Mouse (Mus musculus): ENCODE measurements around the gene Bzw2.

Bzw2 gene

DNA sequence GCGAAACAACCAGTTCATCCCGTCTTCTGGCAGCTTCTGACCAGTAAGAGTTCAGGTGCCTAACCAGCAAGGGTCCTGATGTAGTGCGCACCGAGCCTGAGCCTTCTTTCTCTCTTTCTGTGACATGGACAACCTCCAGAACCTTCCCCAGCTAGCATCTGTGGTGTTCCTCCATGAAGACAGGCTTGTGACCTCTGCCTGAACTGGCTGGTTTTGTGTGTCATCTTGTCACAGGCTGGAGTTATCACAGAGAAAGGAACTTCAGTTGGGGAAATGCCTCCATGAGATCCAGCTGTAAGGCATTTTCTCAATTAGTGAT, 54.3 kb downstream of the Bzw2 start:
- H3K9me3 ChIP-seq (ENCODE audit: low read length), result peaks cover 50% of the 10 kb centered on the region
- no peaks in the 10 kb centered on the region for H3K27me3 ChIP-seq (ENCODE audit: insufficient read depth, low read length)
- TF ChIP-seq POU5F1 (IDR thresholded peaks at IDR 0.05; ENCODE audit: borderline replicate concordance, low read length) (no peak), NANOG (IDR thresholded peaks at IDR 0.05; ENCODE audit: borderline replicate concordance, low read length) (no peak), CTCF (conservative IDR thresholded peaks at IDR 0.05; ENCODE audit: low read length) (no peak)
- no peaks in the 10 kb centered on the region for H3K4me1 ChIP-seq (replicated peaks; ENCODE audit: low read depth, low read length)
- peaks cover 56% of the 10 kb centered on the region for H3K36me3 ChIP-seq (ENCODE audit: insufficient read depth, low read length)
- H3K4me3 ChIP-seq (replicated peaks; ENCODE audit: low read length), result no peak overlapping the region

DNA sequence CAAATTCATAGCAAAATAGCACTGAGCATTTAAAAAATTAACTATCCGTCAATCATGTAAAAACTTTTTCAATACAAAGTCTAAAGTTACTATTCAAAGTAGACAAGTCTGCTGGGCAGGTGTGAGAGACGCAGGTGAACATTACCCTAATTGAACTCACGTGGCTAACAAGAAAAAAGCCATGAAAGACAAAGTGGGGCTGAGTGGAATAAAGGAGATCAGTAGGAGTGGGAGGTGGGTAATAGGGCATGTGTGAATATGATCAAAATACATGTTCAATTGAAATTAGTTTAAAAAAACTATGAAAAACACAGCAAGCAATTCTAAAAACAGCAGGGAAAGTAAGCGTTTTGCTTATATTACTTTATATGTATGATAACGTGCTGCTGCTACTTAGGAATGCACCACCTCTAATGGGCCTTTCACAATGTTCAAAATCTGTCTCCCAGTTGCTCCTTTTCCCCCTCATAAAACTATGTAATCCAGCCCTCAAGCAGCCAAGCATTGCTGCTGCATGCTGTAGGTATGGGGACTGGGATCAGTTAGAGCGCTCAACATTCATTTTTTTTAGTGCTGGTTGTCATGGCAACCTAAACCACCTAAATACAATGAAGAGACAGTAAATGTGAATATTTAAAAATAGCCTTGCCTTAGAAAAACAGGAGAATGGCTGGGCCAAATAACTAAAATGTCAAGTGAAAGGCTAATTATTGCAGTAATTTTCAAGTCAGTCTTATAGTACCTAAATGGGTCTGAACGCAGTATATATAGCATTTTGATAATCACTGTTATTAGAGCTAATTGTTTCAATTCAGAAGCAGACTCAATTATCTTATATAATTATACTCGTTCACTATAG, 54.9 kb downstream of the Bzw2 start:
- Histone ChIP-seq H3K27me3 (ENCODE audit: insufficient read depth, low read length) (no peaks in the 10 kb centered on the region), H3K36me3 (ENCODE audit: insufficient read depth, low read length) (peaks cover 56% of the 10 kb centered on the region), H3K4me1 (replicated peaks; ENCODE audit: low read depth, low read length) (no peaks in the 10 kb centered on the region), H3K9me3 (ENCODE audit: low read length) (peaks cover 50% of the 10 kb centered on the region), H3K4me3 (replicated peaks; ENCODE audit: low read length) (no peak overlapping the region)
- TF ChIP-seq POU5F1 (IDR thresholded peaks at IDR 0.05; ENCODE audit: borderline replicate concordance, low read length) (no peak), CTCF (conservative IDR thresholded peaks at IDR 0.05; ENCODE audit: low read length) (no peak), NANOG (IDR thresholded peaks at IDR 0.05; ENCODE audit: borderline replicate concordance, low read length) (no peak)

DNA sequence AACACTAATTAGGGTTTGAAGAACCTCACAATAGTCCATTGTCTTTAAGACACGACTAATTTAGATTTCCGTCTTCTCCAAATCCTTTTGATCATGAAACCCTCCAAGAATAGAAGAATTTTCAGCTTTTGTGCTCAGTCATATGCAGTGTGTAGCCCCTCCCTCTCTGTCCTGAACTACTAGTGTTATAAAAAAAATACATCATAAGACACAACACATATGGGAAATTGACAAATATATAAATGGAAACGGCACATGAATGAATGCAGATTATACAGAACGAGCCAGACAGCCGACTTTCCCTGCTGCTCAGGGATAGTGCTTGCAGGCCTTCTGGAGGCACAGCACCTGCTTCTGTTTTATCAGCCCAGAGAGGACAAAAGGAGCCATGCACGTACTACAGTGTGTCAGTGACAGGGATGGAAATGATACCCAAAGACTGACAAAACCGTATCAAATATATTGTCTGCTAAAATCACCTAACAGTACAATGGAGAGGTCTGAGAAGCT, 62.5 kb downstream of the Bzw2 start:
- no peak for TF ChIP-seq POU5F1 (IDR thresholded peaks at IDR 0.05; ENCODE audit: borderline replicate concordance, low read length)
- H3K9me3 ChIP-seq (ENCODE audit: low read length), result peaks cover 16% of the 10 kb centered on the region
- H3K27me3 ChIP-seq (ENCODE audit: insufficient read depth, low read length), result no peaks in the 10 kb centered on the region
- H3K36me3 ChIP-seq (ENCODE audit: insufficient read depth, low read length), result peaks cover 78% of the 10 kb centered on the region
- H3K4me3 ChIP-seq (replicated peaks; ENCODE audit: low read length), result no peak overlapping the region
- H3K4me1 ChIP-seq (replicated peaks; ENCODE audit: low read depth, low read length), result no peaks in the 10 kb centered on the region

DNA sequence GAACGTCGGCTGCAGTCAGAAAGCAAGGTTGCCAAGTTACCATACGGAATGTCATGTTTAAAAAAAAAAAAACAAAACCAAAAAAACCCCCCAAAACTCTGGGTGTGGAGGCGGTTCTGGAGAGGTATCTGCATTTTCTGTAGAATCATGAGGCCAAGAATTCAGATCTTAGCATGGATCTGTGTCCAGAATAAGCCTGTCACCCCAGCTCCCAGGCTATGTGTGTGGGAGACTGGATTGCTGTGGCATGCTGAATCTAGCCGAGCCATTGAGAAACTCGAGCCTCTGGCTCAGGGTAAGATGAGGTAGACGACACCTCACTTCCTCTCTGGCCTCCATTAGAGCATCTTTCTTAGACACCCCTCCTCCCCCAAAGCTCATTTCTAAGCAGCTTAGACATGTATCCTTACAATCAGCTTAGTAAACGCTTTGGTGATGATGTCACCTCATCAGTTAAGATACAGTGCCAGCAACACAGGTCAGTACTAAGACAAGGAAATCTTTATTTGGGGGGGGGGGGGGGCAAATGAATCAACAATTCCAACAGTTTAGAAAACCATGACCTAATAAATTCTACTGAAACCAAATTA, 64.7 kb downstream of the Bzw2 start:
- Histone ChIP-seq H3K4me3 (replicated peaks; ENCODE audit: low read length) (no peak overlapping the region), H3K4me1 (replicated peaks; ENCODE audit: low read depth, low read length) (no peaks in the 10 kb centered on the region), H3K27me3 (ENCODE audit: insufficient read depth, low read length) (no peaks in the 10 kb centered on the region), H3K36me3 (ENCODE audit: insufficient read depth, low read length) (peaks cover 68% of the 10 kb centered on the region), H3K9me3 (ENCODE audit: low read length) (peaks cover 5% of the 10 kb centered on the region)
- no peak for TF ChIP-seq NANOG (IDR thresholded peaks at IDR 0.05; ENCODE audit: borderline replicate concordance, low read length)
- no peak for TF ChIP-seq POU5F1 (IDR thresholded peaks at IDR 0.05; ENCODE audit: borderline replicate concordance, low read length)
- no peak for TF ChIP-seq CTCF (conservative IDR thresholded peaks at IDR 0.05; ENCODE audit: low read length)

DNA sequence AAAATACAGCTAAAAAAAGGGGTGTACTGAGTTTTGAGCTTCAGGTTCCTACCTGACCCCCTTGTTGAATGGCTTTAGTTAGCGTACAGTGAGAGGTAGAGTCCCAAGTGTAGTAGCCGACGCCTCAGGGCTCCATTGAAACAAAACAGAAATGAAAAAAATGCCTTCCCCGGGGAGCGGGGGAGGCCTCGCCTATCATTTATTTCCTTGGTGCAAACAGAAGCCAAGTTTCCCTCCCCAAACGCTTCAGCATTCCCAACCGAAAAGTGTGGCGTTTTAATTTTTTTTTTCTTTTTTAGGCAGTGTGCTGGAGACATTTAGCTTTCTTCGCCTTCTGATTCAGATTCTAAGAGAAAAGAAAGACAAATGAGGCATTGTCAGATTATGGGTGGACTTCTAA, 65.9 kb downstream of the Bzw2 start:
- TF ChIP-seq POU5F1 (IDR thresholded peaks at IDR 0.05; ENCODE audit: borderline replicate concordance, low read length), result no peak
- TF ChIP-seq CTCF (conservative IDR thresholded peaks at IDR 0.05; ENCODE audit: low read length), result no peak
- TF ChIP-seq NANOG (IDR thresholded peaks at IDR 0.05; ENCODE audit: borderline replicate concordance, low read length), result no peak
- Histone ChIP-seq H3K4me3 (replicated peaks; ENCODE audit: low read length) (no peak overlapping the region), H3K9me3 (ENCODE audit: low read length) (peaks cover under 1% of the 10 kb centered on the region; the same call in 1 of the 2 replicates), H3K27me3 (ENCODE audit: insufficient read depth, low read length) (no peaks in the 10 kb centered on the region), H3K4me1 (replicated peaks; ENCODE audit: low read depth, low read length) (no peaks in the 10 kb centered on the region), H3K36me3 (ENCODE audit: insufficient read depth, low read length) (peaks cover 59% of the 10 kb centered on the region)

DNA sequence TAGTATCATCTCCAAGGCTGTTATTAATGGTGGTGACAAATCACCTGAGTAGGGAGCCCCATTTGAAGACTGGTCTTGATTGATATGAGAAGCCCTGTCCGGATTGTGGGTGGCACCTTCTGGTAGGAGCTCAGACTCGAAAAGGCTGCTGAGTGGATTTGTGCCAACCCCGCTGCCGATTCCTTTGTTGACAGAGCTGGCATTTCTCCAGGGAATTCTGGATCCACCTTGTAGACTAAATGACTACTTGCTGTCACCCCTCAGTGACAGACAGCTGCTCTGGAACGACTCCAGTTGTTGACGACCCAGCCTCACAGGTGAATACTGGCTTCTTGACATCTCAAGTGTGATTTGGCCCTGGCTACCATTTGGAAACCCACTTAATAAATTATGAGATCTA, 68.7 kb downstream of the Bzw2 start:
- Histone ChIP-seq H3K4me1 (replicated peaks; ENCODE audit: low read depth, low read length) (no peaks in the 10 kb centered on the region), H3K9me3 (ENCODE audit: low read length) (peaks cover 4% of the 10 kb centered on the region; the same call in 1 of the 2 replicates), H3K36me3 (ENCODE audit: insufficient read depth, low read length) (peaks cover 33% of the 10 kb centered on the region), H3K27me3 (ENCODE audit: insufficient read depth, low read length) (no peaks in the 10 kb centered on the region), H3K4me3 (replicated peaks; ENCODE audit: low read length) (no peak overlapping the region)
- TF ChIP-seq NANOG (IDR thresholded peaks at IDR 0.05; ENCODE audit: borderline replicate concordance, low read length), result no peak
- no peak for TF ChIP-seq POU5F1 (IDR thresholded peaks at IDR 0.05; ENCODE audit: borderline replicate concordance, low read length)
- TF ChIP-seq CTCF (conservative IDR thresholded peaks at IDR 0.05; ENCODE audit: low read length), result no peak

DNA sequence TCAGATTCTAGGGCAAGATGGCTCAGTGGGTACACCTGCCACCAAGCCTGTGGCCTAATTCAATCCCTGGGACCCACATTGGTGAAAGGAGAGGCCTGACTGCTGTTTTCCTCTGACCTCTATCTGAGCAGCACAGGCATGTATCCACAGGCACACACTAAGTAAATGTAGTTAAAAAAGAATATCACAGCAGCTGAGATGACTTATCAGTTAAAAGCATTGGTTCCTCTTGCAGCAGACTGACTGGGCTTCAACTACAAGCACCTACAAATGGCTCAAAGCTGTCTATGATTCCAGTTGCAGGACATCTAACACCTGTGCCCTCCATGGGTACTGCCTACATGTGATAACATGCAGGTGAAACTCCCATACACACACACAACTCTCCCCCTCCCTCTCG, 69.1 kb downstream of the Bzw2 start:
- H3K4me3 ChIP-seq (replicated peaks; ENCODE audit: low read length), result no peak overlapping the region
- peaks cover 4% of the 10 kb centered on the region; the same call in 1 of the 2 replicates for H3K9me3 ChIP-seq (ENCODE audit: low read length)
- H3K4me1 ChIP-seq (replicated peaks; ENCODE audit: low read depth, low read length), result no peaks in the 10 kb centered on the region
- TF ChIP-seq CTCF (conservative IDR thresholded peaks at IDR 0.05; ENCODE audit: low read length), result no peak
- TF ChIP-seq NANOG (IDR thresholded peaks at IDR 0.05; ENCODE audit: borderline replicate concordance, low read length), result no peak
- H3K27me3 ChIP-seq (ENCODE audit: insufficient read depth, low read length), result no peaks in the 10 kb centered on the region
- peaks cover 29% of the 10 kb centered on the region for H3K36me3 ChIP-seq (ENCODE audit: insufficient read depth, low read length)

DNA sequence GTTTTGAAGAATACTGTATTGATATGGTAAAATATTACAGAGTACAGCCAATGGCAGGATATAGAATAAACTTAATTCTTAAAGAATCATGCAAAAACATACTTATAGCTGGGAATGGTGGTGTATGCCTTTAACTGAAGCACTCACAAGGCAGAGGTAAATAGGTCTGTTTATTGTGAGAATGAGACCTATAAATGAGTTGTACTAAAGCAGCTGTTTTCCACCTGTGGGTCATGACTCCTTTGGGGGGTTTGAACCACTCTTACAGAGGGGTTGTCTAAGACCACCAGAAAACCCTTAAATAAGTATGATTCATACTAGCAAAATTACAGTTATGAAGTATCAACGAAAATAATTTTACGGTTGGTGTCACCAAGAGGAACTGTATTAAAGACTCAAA, 72.5 kb downstream of the Bzw2 start:
- peaks cover 4% of the 10 kb centered on the region; the same call in 1 of the 2 replicates for H3K9me3 ChIP-seq (ENCODE audit: low read length)
- no peaks in the 10 kb centered on the region for H3K27me3 ChIP-seq (ENCODE audit: insufficient read depth, low read length)
- H3K36me3 ChIP-seq (ENCODE audit: insufficient read depth, low read length), result no peaks in the 10 kb centered on the region; the same call in 1 of the 2 replicates
- H3K4me1 ChIP-seq (replicated peaks; ENCODE audit: low read depth, low read length), result no peaks in the 10 kb centered on the region
- no peak for TF ChIP-seq POU5F1 (IDR thresholded peaks at IDR 0.05; ENCODE audit: borderline replicate concordance, low read length)
- TF ChIP-seq CTCF (conservative IDR thresholded peaks at IDR 0.05; ENCODE audit: low read length), result no peak
- TF ChIP-seq NANOG (IDR thresholded peaks at IDR 0.05; ENCODE audit: borderline replicate concordance, low read length), result no peak
- H3K4me3 ChIP-seq (replicated peaks; ENCODE audit: low read length), result no peak overlapping the region

All from E14TG2a.4 (cell line).